Mouse (Mus musculus) heart, embryonic 16.5 days (tissue): ENCODE measurements around the gene Foxg1. TPM values are rescaled to one million over a fixed set of nuclear protein-coding genes. Genes with fewer than 3 reads are reported as not detected.

Experiments
- polyA plus RNA-seq: library from polyadenylated mRNA; unstranded; fragments of >200 nt; fragmentation: Nextera tagmentation; extraction: Ambion mirVana; gene quantifications from 2 replicates; pipeline ENCODE4 v1.2.1, GENCODE M21; 2015

Gene Foxg1
- polyA plus RNA-seq, 1 experiment from 2014 or later, result 0.38 TPM

Other genes starting within 250 kb of the Foxg1 start
- not detected in 2 replicates for gene Gm43517, start 2.5 kb downstream of the Foxg1 start, polyA plus RNA-seq